Mouse (Mus musculus): Measurements from ENCODE around the gene Slc25a19.
"Not testable (repeated sequence)": the region's sequence is repeated elsewhere in the genome, so short reads cannot be mapped to it uniquely, and the experiment has no call there.

Slc25a19 gene

GRCm38 (mm10) chr11:115627705-115628464 is at the start of gene Slc25a19:
Slc25a19 (minus strand) TSS chr11:115628295.
- DNase-seq: peak; percentile 100

GRCm38 (mm10) chr11:115677511-115677910 is 49.4 kb upstream of the Slc25a19 start:
- no peak for DNase-seq

- no peak for DNase-seq
Measured at GRCm38 (mm10) chr11:115676738-115677137, 48.6 kb upstream of the Slc25a19 start.

GRCm38 (mm10) chr11:115674235-115674865 is 46.3 kb upstream of the Slc25a19 start:
- peak; percentile 85 for DNase-seq

GRCm38 (mm10) chr11:115673471-115674234 is 45.6 kb upstream of the Slc25a19 start:
- no peak for DNase-seq

GRCm38 (mm10) chr11:115672226-115672987 is 44.3 kb upstream of the Slc25a19 start:
- no peak for DNase-seq

GRCm38 (mm10) chr11:115670451-115671050 is 42.5 kb upstream of the Slc25a19 start:
- DNase-seq: no peak

- DNase-seq: no peak
Measured at GRCm38 (mm10) chr11:115663676-115664335, 35.7 kb upstream of the Slc25a19 start.

GRCm38 (mm10) chr11:115660376-115660775 is 32.3 kb upstream of the Slc25a19 start:
- DNase-seq: no peak

- DNase-seq: no peak
Measured at GRCm38 (mm10) chr11:115658521-115658920, 30.4 kb upstream of the Slc25a19 start.

GRCm38 (mm10) chr11:115654128-115654527 is 26.0 kb upstream of the Slc25a19 start:
- no peak for DNase-seq

GRCm38 (mm10) chr11:115653194-115653593 is 25.1 kb upstream of the Slc25a19 start:
- DNase-seq: no peak

GRCm38 (mm10) chr11:115651680-115652079 is 23.6 kb upstream of the Slc25a19 start:
- DNase-seq: no peak

GRCm38 (mm10) chr11:115649706-115650105 is 21.6 kb upstream of the Slc25a19 start:
- DNase-seq: no peak

- DNase-seq: peak; percentile 88
Measured at GRCm38 (mm10) chr11:115647459-115647858, 19.4 kb upstream of the Slc25a19 start.

- DNase-seq: no peak
Measured at GRCm38 (mm10) chr11:115646439-115646838, 18.3 kb upstream of the Slc25a19 start.

- DNase-seq: not testable (repeated sequence)
Measured at GRCm38 (mm10) chr11:115645498-115645897, 17.4 kb upstream of the Slc25a19 start.

- peak; percentile 87 for DNase-seq
Measured at GRCm38 (mm10) chr11:115644308-115644707, 16.2 kb upstream of the Slc25a19 start.

- DNase-seq: peak; percentile 87
Measured at GRCm38 (mm10) chr11:115643265-115643664, 15.2 kb upstream of the Slc25a19 start.

- DNase-seq: no peak
Measured at GRCm38 (mm10) chr11:115642705-115643104, 14.6 kb upstream of the Slc25a19 start.

- DNase-seq: no peak
Measured at GRCm38 (mm10) chr11:115641664-115642036, 13.6 kb upstream of the Slc25a19 start.
